Mouse (Mus musculus) hindbrain, embryonic 16.5 days (tissue): ENCODE results near the gene Ripk4. TPM values are rescaled to one million over a fixed set of nuclear protein-coding genes. Genes with fewer than 3 reads are reported as not detected.

Source experiments
- ATAC-seq: fragments of 200-750 bp; cut with Nextera tagmentation; 2 replicates; pipeline ENCODE4 v1.8.0; 2017; ENCODE audit warnings: moderate TSS enrichment, moderate library complexity
- H3K27ac ChIP-seq: fragments of 300-500 bp; sonication (generic); 2 replicates; pipeline ENCODE4 v1.5.1; 2014; ENCODE audit warnings: low read depth, mild to moderate bottlenecking, control low read depth, low read length, moderate library complexity
- H3K27me3 ChIP-seq: fragments of 300-500 bp; sonication (generic); replicated peaks from 2 replicates; pipeline ENCODE4 v1.6.1; 2014; ENCODE audit warnings: low read length; ENCODE audit not compliant: control insufficient read depth, insufficient read depth
- H3K36me3 ChIP-seq: fragments of 300-500 bp; sonication (generic); 2 replicates; pipeline ENCODE4 v1.6.1; 2014; ENCODE audit warnings: mild to moderate bottlenecking, low read length, moderate library complexity, mixed read lengths; ENCODE audit not compliant: control insufficient read depth, insufficient read depth
- H3K4me1 ChIP-seq: fragments of 300-500 bp; sonication (generic); 2 replicates; pipeline ENCODE4 v1.6.1; 2014; ENCODE audit warnings: low read depth, low read length; ENCODE audit not compliant: control insufficient read depth, insufficient read depth
- H3K4me2 ChIP-seq: fragments of 300-500 bp; sonication (generic); 2 replicates; pipeline ENCODE4 v1.6.1; 2014; ENCODE audit warnings: mild to moderate bottlenecking, low read length, control low read depth, moderate library complexity
- H3K4me3 ChIP-seq: fragments of 300-500 bp; sonication (generic); 2 replicates; pipeline ENCODE4 v1.5.1; 2014; ENCODE audit warnings: mild to moderate bottlenecking, low read length, control low read depth, moderate library complexity
- H3K9ac ChIP-seq: fragments of 300-500 bp; sonication (generic); 2 replicates; pipeline ENCODE4 v1.6.1; 2014; ENCODE audit warnings: low read depth, mild to moderate bottlenecking, control low read depth, low read length, moderate library complexity
- H3K9me3 ChIP-seq: fragments of 300-500 bp; sonication (generic); 2 replicates; pipeline ENCODE4 v1.6.1; 2014; ENCODE audit warnings: mild to moderate bottlenecking, low read length, moderate library complexity; ENCODE audit not compliant: control insufficient read depth
- WGBS: fragments of 180-500 bp; shearing (Covaris S2); extraction: QIAGEN DNeasy Blood & Tissue Kit; methylation state at CpG from one replicate; pipeline ENCODE4 v1.1.7; 2014; 5-methylcytosine and 5-hydroxymethylcytosine counted together
- polyA plus RNA-seq: library from polyadenylated mRNA; unstranded; fragments of >200 nt; fragmentation: Nextera tagmentation; extraction: Ambion mirVana; gene quantifications from 2 replicates; pipeline ENCODE4 v1.2.1, GENCODE M21; 2015

The Ripk4 gene
- polyA plus RNA-seq, 1 experiment from 2014 or later: 0.93 TPM

- no peak overlapping the region for H3K9ac ChIP-seq
Observed at GRCm38 (mm10) chr16:97719392-97719983, 44.1 kb downstream of the Ripk4 start.

GRCm38 (mm10) chr16:97716567-97716966 lies 47.0 kb downstream of the Ripk4 start:
- Histone ChIP-seq H3K9me3 (no peaks in the 10 kb centered on the region), H3K36me3 (no peaks in the 10 kb centered on the region), H3K27ac (no peak overlapping the region), H3K27me3 (no peaks in the 10 kb centered on the region), H3K4me1 (no peaks in the 10 kb centered on the region), H3K4me2 (no peak overlapping the region), H3K9ac (no peak overlapping the region), H3K4me3 (no peak overlapping the region)
- ATAC-seq: no peak
- WGBS: 81% methylated on average over 6 of the region's 6 CpGs

More at GRCm38 (mm10) chr16:97719392-97719983, 44.1 kb downstream of the Ripk4 start:
- H3K27me3 ChIP-seq: no peaks in the 10 kb centered on the region
- no peak overlapping the region for H3K4me3 ChIP-seq
- no peak overlapping the region for H3K27ac ChIP-seq
- no peak overlapping the region for H3K4me2 ChIP-seq
- ATAC-seq: no peak
- no peaks in the 10 kb centered on the region for H3K36me3 ChIP-seq
- H3K4me1 ChIP-seq: no peaks in the 10 kb centered on the region
- no peaks in the 10 kb centered on the region for H3K9me3 ChIP-seq

GRCm38 (mm10) chr16:97712129-97712528 lies 51.5 kb downstream of the Ripk4 start:
- Histone ChIP-seq H3K4me3 (no peak overlapping the region), H3K9me3 (no peaks in the 10 kb centered on the region), H3K4me2 (no peak overlapping the region), H3K9ac (no peak overlapping the region), H3K36me3 (no peaks in the 10 kb centered on the region), H3K27me3 (no peaks in the 10 kb centered on the region), H3K4me1 (no peaks in the 10 kb centered on the region), H3K27ac (no peak overlapping the region)
- no peak for ATAC-seq

GRCm38 (mm10) chr16:97701871-97702270 lies 61.7 kb downstream of the Ripk4 start:
- no peak overlapping the region for H3K27ac ChIP-seq
- ATAC-seq: peak; percentile 76; the same call in 1 of the 2 replicates
- no peaks in the 10 kb centered on the region for H3K4me1 ChIP-seq
- 42% methylated on average over 1 of the region's 1 CpGs for whole genome bisulfite sequencing
- no peak overlapping the region for H3K9ac ChIP-seq
- H3K36me3 ChIP-seq: no peaks in the 10 kb centered on the region
- no peaks in the 10 kb centered on the region for H3K27me3 ChIP-seq
- H3K4me3 ChIP-seq: no peak overlapping the region
- no peaks in the 10 kb centered on the region for H3K9me3 ChIP-seq
- no peak overlapping the region for H3K4me2 ChIP-seq

- 25% methylated on average over 1 of the region's 1 CpGs for WGBS
- no peak for ATAC-seq
Observed at GRCm38 (mm10) chr16:97697769-97698168, 65.8 kb downstream of the Ripk4 start.

GRCm38 (mm10) chr16:97695709-97696108 lies 67.9 kb downstream of the Ripk4 start:
- no peaks in the 10 kb centered on the region for H3K36me3 ChIP-seq
- H3K9me3 ChIP-seq: no peaks in the 10 kb centered on the region
- no peak overlapping the region for H3K4me2 ChIP-seq
- H3K4me3 ChIP-seq: no peak overlapping the region
- H3K9ac ChIP-seq: no peak overlapping the region
- 83% methylated on average over 4 of the region's 4 CpGs for WGBS
- ATAC-seq: no peak
- H3K27me3 ChIP-seq: no peaks in the 10 kb centered on the region
- no peaks in the 10 kb centered on the region for H3K4me1 ChIP-seq
- no peak overlapping the region for H3K27ac ChIP-seq

More at GRCm38 (mm10) chr16:97697769-97698168, 65.8 kb downstream of the Ripk4 start:
- no peaks in the 10 kb centered on the region for H3K36me3 ChIP-seq
- no peak overlapping the region for H3K4me3 ChIP-seq
- no peaks in the 10 kb centered on the region for H3K4me1 ChIP-seq
- no peak overlapping the region for H3K27ac ChIP-seq
- H3K9me3 ChIP-seq: no peaks in the 10 kb centered on the region
- no peak overlapping the region for H3K9ac ChIP-seq
- H3K27me3 ChIP-seq: no peaks in the 10 kb centered on the region
- H3K4me2 ChIP-seq: no peak overlapping the region

Other genes starting within 250 kb of the Ripk4 start
- gene Fam3b, start 249.0 kb downstream of the Ripk4 start, polyA plus RNA-seq: not detected in 2 replicates
- gene Tmprss2, start 152.6 kb downstream of the Ripk4 start, polyA plus RNA-seq: 0.11 and 0.27 TPM in 2 replicates
- gene Prdm15, start 88.1 kb upstream of the Ripk4 start, polyA plus RNA-seq: 8.5 and 11.6 TPM in 2 replicates
- gene C2cd2, start 198.8 kb upstream of the Ripk4 start, polyA plus RNA-seq: 17.9 and 19.4 TPM in 2 replicates
- gene Zbtb21, start 198.8 kb upstream of the Ripk4 start, polyA plus RNA-seq: 11.0 and 12.0 TPM in 2 replicates
- gene B230307C23Rik, start 233.5 kb upstream of the Ripk4 start, polyA plus RNA-seq: 14.6 and 19.2 TPM in 2 replicates